Mouse (Mus musculus) c-Kit-positive CD71-negative TER-119-negative erythroid progenitor cells, embryonic 14.5 days (primary cell): ENCODE data around the gene Hoxa11.

Experiments
- DNase-seq: peaks from one replicate; pipeline ENCODE4 v3.0.0-alpha.2; 2013; ENCODE audit warnings: low read depth

Gene Hoxa11

GRCm38 (mm10) chr6:52245757-52246142, at the start of gene Hoxa11:
Gene Hoxa11 (minus strand): TSS chr6:52245810.
- DNase-seq: no peak

GRCm38 (mm10) chr6:52294616-52295015, 49.0 kb upstream of the Hoxa11 start:
- DNase-seq: no peak

GRCm38 (mm10) chr6:52292328-52292727, 46.7 kb upstream of the Hoxa11 start:
- no peak for DNase-seq

GRCm38 (mm10) chr6:52291021-52291860, 45.6 kb upstream of the Hoxa11 start:
- DNase-seq: no peak

GRCm38 (mm10) chr6:52290186-52290585, 44.6 kb upstream of the Hoxa11 start:
- no peak for DNase-seq

- DNase-seq: no peak
Measured at GRCm38 (mm10) chr6:52283896-52284295, 38.3 kb upstream of the Hoxa11 start.

GRCm38 (mm10) chr6:52281084-52281483, 35.5 kb upstream of the Hoxa11 start:
- DNase-seq: no peak

- no peak for DNase-seq
Measured at GRCm38 (mm10) chr6:52276920-52277319, 31.3 kb upstream of the Hoxa11 start.

- no peak for DNase-seq
Measured at GRCm38 (mm10) chr6:52276382-52276781, 30.8 kb upstream of the Hoxa11 start.

GRCm38 (mm10) chr6:52275563-52276280, 30.1 kb upstream of the Hoxa11 start:
- DNase-seq: no peak

- no peak for DNase-seq
Measured at GRCm38 (mm10) chr6:52274576-52274975, 29.0 kb upstream of the Hoxa11 start.

GRCm38 (mm10) chr6:52273656-52274280, 28.2 kb upstream of the Hoxa11 start:
- no peak for DNase-seq

- DNase-seq: no peak
Measured at GRCm38 (mm10) chr6:52272766-52273655, 27.4 kb upstream of the Hoxa11 start.

- no peak for DNase-seq
Measured at GRCm38 (mm10) chr6:52270494-52271480, 25.2 kb upstream of the Hoxa11 start.

- DNase-seq: no peak
Measured at GRCm38 (mm10) chr6:52268756-52269155, 23.1 kb upstream of the Hoxa11 start.

GRCm38 (mm10) chr6:52268341-52268740, 22.7 kb upstream of the Hoxa11 start:
- DNase-seq: no peak

GRCm38 (mm10) chr6:52267691-52268090, 22.1 kb upstream of the Hoxa11 start:
- no peak for DNase-seq

GRCm38 (mm10) chr6:52267221-52267620, 21.6 kb upstream of the Hoxa11 start:
- DNase-seq: no peak

GRCm38 (mm10) chr6:52266666-52266985, 21.0 kb upstream of the Hoxa11 start:
- no peak for DNase-seq

GRCm38 (mm10) chr6:52265913-52266665, 20.5 kb upstream of the Hoxa11 start:
- no peak for DNase-seq
